Mouse (Mus musculus) cerebellum, adult 9-10 months (tissue): ENCODE results near the gene Tfb1m.

Experiments
- DNase-seq: peaks from one replicate; pipeline ENCODE4 v3.0.0; 2022

Tfb1m gene

DNA sequence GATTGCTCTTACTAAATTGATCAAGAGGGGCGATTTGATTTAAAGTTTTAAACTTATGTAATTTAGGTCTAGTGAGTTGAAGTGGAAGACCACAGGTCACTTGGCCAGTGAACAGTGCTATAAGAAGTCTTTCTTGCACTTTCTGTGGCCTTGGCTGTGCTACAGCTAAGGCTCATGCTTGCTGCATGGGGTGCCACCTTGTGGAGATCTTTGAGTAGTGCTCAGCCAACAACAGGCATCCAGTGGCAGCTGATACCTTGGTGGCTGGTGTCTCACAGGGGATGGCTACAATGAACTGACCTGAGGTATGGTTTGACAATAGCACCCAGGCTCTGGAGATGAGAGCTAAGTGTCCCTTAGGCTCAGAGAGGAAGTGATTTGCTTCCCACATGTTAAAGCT lies 47.7 kb downstream of the Tfb1m start:
- peak; percentile 57 for DNase-seq

DNA sequence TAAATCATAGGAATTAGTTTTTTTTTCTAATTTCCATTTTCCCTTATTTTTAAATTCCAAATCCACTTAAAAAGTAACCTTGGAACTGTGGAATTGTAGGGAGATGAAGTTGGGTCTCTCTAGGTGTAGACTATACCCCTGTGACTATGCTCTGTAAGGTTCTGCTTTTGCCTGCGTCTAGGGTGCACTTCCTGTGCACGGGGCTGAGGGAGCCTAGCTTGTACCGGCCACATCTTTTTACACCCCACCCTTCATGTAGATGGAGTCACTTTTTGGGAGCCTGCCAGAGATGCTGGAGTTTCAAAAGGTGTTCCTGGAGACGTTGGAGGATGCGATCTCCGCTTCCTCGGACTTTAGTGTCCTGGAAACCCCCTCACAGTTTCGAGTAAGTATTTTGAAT lies 51.1 kb downstream of the Tfb1m start:
- no peak for DNase-seq

DNA sequence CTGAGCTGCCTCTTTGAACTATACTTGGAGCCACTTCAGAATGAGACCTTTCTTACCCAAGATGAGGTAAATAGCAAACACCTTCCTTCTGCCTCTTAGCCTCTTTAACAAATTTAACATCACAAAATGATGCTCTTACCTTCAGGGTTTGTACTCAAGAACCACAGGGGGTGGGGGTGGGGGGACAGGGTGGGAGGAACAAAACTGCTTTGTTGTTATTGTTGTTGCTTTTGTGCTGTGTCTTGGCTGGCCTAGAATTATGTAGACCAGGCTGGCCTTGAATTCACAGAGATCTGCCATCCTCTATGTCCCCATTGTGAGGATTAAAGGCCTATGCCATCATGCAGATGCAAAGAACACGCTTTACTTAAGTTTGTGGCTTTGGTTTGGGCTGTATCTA lies 51.9 kb downstream of the Tfb1m start:
- DNase-seq = no peak

DNA sequence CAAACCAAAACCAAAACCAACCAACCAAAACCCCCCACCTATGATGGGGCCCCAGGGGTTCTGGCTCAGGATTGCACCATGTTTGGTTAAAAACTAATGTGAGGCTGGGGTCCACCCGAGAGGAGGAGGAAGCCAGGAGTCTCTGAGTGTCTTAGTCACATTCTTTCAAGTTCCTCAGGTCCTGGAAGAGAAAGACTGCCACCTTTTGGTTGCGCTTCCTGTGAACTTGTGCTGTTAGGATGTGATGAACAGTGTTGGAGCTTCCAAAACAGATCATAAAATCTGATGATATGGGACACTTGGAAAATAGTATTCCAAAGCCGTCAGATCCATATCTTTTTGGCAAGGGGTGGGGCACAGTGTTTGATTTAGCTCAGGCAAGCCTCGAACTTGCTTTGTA lies 56.6 kb downstream of the Tfb1m start:
- DNase-seq = no peak

DNA sequence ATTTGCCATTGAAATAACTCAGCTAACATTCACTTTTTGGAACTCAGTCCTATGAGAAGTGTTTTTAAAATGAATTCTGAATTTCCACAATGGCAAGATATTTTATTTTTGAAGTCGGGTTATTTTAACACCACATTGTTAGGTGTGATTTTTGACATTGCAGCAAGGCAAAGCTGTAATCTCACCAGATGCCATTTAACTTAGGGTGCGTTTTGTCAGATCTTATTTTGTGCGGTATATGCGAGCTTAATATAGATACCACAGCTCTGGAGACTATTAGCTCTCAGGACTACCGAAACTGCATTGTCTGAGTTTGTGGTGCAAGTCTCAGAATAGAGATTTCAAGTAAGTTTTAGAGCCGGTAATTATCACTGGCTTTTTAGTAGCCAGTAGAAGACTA lies 57.5 kb downstream of the Tfb1m start:
- no peak for DNase-seq

DNA sequence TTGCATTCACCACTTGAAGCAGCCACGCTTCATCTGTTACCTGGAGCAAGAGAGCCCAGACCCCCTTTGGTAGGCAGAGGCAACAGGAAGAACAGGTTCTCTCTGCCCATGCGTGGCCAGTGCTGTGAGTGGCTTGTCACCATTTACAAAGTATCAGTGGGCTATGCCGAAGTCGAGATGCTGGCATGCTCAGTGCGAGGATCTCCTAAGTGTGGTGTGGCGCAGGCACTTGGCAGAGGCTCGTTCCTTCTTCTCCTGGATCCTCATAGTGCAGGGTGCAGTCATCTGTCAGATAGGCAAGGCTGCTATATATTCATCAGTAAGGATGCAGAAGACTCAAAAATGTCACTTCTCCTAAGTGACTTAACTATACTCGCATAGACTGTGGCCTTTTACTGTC lies 58.1 kb downstream of the Tfb1m start:
- DNase-seq = no peak

DNA sequence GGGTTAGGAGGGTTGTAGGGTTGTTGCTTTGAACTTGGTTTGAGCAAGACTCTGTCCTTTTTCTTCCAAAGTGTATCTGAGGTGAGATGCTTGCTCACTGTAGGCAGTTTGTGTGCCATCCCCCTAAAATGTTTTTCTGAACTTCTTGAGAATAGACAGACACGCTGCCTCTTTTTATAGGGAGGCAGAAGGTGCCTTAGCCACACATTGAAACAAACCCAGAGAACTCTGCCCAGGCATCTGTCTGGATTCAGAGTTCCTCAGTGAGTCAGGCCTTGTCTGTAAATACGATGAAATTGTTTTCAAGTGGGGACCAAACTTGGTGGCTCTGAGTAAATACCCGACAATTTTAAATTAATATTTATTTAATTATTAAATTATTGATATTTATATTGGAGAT lies 59.0 kb downstream of the Tfb1m start:
- DNase-seq = no peak

DNA sequence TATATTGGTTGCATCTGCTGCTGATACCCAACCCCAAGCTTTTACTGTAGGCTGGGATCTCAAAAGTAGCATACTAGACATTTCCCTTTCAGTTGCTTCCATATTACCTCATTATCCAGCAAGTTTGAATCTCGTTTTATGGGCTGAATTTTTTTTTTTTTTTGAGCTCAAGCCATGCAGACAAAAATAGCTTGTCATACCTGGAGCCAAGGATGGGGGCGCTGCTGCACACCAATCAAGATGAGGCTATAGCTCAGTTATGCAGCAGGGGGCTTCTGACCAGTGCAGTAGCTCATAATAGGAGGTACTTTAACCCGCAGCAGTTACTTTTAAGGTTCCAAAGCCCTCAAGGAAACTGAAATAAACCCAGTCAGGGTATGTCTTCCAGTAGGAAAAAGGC lies 59.5 kb downstream of the Tfb1m start:
- no peak for DNase-seq

DNA sequence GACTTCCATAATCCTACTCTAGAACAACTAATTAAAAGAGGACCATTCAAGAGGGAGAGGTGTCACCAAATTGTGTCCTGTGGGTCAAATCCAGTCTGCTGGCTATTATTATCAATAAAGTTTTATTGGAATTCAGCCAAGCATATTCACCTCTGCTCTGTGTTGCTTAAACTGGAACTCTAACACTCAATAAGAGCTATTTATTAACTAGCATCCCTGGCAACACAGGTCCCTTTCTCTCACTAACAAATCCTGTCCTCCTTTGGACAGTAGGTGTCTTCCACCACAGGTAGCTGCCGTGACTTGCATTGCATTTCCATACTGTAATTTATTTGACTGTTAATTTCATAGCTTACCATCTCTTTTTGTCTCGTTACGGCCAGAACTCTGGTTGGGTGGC lies 61.5 kb downstream of the Tfb1m start:
- DNase-seq = no peak

DNA sequence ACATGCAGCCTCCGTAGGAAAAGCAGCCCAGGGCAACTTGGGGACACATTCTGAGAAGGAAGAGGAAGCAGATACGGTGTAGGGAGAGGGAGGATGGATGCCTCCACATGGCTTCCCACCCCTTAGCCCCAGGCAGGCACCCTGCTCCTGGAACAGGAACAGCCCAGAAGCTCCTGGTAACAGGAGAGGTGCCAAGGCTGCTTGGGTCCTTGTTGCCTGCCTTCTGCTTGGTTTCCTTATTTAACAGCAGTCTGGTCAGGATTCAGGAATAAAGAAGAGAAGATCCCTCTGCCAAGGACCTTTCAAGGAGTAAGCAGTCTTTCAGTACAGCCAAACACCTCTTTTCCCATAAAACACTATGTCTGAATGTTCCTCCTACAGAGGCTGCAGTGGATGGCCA lies 62.0 kb downstream of the Tfb1m start:
- no peak for DNase-seq

DNA sequence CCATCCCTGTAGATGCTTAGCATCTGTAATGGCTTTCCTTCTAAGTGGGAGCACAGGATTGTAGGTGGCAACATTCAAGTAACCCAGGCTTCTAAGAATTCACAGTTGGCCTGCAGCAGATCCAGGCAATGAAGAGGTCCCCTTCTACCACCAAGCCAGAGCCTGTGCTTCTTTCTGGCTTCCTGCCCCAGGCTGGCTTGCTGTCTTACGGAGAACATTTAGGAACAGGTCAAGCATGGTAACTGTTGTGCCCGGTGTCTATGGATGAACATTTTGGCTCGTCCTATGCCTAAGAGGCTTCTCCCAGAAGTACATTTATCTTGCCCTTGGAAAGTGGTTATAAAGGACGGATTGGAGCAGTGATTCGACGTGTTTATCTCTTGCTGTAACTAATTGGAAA lies 65.9 kb downstream of the Tfb1m start:
- no peak for DNase-seq

DNA sequence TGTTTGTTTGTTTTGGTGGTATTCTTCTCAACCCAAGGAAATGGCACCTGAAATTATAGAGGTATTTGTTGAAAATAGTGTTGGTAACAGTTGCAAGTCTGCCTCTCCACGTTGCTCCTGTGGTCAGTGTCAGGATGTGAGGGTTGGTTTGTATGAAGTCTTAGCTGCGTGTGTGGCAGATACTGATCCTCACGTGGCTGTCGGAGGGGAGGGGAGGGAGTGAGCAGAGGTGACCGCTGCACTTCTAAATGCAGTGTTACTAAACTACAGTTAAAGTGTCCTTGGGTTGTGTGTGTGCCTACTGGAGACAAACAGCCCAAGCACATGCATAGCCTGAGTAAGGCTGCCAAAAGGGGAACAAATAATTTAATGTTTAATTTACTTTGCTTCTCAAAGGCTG lies 66.5 kb downstream of the Tfb1m start:
- DNase-seq = no peak

DNA sequence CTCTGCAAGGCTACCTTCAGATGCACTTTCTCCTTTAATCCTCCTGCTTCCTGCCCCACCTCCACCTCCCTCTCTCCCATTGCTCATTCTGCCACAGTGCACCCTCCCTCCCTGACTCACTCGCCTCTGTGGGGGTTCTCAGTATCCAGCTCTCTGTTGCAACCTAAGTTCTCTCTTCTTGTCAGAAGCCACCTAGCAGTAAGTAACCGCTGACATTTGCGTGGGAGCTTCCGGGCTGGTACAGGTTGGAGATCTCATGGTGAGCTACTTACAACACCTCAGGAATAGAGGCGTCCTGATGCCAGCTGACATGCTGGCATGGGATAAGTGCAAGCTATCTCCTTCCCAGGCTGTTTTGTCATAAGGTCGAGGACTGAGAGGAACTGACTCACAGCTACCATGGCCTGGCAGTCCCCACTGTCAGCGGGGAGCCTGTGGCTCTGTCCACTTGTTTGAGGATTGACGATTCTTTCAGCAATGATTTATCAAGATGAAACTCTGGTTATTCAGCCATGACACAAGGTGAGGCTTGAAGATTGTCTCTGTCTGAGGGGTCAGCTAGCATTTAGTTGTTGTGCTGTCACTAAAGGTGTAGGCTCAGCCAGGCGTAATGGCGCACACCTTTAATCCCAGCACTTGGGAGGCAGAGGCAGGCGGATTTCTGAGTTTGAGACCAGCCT lies 67.2 kb downstream of the Tfb1m start:
- DNase-seq = no peak

DNA sequence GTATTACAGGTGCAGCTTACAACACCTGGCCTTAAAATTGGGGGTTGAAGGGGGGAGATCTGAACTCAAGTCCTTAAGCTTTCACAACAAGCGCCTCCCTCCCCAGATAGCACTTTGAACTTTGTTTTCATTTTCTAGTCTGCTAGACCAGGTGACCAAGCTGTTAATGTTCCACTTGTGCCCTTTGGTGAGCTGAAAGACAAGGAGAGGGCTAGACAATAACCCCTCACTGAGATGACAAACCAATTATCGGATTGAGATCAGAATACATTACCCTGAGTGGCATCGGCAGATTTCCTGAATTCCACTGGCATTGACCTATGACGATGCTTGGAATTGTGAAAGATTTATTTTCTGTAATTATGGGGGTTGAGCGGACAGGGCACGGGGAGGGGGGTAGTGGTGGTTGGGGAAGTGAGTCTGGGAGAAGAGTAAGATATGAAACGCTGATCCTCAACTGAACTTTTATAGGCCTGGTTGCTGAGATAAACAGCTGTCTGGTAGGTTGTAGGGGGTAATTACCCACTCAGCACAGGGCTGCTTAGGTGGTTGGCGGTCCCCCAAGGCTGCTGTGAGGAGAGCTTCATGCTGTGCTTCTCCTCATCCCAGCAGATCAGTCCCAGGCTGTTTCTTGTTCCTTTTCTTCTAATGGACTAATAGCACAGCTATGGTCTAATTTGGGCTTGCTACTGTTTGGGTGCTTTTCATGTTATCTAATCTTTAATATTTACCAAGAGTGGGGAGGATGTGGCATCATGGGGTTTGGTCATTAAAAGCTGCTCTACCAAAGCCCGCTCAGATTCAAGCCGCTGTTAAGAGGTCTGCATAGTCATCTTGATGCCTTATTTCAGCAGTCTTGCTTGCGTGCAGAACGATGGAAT lies 69.6 kb downstream of the Tfb1m start:
- no peak for DNase-seq

DNA sequence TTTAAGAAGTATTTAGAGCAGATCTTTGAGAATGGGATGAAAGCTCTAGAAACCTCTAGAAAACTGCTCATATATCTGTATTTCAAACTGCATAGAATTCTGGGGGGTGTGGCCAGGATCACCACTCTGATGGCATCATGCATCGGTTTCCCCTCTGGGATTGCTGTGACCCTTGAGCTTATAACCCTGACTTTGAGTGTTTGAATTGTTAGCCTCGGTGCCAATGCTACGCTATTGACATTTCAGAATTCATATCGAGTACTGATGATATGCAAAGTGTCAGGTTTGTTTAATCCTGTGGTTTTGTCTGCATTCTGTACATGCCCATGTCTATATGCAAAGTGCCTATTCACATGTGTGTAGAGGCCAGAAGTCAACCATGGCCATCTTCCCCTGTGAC lies 70.4 kb downstream of the Tfb1m start:
- DNase-seq = no peak

DNA sequence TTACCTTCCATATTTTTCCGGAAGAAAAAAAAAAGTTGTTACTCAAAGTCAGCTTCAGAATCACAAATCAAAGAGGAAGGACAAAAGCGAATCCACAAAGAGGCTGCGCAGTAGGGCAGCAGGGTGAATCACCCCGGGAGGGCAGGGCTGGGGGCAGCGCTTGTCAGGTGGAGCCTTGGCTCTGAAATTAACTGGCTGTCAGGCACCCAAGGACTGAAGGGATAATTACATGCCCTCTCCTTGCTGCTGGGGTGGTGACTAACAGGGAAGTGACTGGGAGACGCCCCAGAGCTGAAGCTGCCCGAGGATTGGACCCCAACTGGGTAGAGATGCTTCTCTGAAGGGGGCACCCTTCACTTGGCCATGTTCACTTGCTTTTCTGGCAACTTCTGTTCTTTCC lies 71.7 kb downstream of the Tfb1m start:
- DNase-seq = no peak

DNA sequence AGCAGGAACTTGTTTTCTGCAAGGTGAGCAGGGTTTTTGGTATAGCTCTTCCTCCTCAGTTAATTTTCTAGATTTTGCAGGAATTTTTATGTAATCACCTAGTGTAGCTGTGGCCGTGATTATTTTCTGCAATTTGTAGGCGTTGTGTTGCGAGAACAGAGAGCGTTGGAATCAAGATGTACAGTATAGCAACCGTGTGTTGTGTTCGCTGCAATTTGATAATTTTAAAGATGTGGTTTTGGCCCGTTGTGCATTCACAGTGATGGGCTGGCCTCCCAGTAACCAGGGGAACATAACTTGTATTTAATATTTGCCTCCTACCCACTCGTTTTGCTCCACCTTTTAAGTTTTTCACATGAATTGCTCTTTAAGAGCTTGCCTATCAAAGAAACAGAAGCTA lies 74.5 kb downstream of the Tfb1m start:
- DNase-seq = no peak

DNA sequence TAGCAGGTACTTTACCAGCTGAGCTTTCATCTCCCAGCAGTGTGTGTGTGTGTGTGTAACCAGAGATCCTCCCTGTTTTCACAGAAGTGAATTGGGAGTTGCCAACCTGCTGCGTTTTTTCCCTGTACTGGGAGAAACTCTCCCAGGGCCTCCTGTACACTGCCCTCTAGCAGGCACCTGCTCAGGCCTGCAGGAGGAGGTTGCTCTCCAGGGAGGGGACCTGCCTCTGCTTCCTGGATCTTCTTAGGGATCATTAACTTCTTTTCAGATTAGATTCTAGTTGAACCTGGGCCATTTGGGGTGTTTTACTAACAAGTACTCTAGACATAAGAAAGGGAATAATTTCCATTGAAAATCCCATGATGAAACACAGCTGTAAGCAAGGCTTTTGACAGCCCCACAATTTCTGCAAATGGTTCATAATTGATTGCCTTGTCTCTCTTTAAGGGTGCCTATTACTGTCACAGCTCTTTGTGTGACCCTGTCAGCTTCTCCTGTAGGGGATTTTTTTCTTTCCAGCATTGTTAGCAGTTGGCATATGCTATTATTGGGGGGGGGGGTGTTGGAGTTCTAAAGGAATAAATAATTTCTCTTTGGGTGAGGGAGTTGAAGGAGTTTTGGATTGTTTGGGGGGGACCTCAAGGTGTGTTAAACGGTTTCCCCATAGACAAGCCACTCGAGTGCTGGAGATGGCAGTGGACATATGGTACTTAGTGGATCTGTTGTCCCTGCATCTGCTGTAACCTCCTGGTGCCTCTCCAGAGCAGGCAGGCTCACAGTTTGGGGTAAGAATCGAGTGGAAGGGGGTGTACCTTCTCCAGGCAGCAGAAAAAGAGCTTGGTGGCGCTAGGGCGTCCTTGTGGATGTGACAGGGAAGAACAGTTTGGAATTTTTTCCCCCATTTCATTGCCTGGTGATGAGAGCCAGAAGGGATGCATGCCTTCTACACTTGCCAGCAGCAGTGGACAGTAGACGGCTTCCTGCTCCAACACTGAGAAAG lies 75.7 kb downstream of the Tfb1m start:
- peak; percentile 67 for DNase-seq

DNA sequence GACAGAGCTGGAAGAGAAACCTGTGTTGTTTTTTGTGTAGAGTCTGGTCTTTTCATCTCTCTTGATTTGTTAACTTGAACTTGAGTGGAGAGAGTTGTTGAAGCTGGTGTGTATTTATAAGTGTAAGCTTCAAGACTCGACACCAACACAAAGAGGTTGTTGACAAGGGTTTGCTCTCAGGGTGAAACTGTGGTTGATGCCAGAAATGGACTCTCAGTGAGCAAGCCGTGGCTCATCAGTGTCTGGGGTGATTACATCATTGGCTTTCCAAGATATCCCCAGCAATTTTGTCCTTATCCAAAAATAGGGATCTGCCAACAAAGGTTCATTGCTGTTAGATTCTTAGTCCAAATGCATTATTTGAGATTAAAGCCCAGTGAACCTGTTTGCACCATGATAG lies 81.0 kb downstream of the Tfb1m start:
- no peak for DNase-seq

DNA sequence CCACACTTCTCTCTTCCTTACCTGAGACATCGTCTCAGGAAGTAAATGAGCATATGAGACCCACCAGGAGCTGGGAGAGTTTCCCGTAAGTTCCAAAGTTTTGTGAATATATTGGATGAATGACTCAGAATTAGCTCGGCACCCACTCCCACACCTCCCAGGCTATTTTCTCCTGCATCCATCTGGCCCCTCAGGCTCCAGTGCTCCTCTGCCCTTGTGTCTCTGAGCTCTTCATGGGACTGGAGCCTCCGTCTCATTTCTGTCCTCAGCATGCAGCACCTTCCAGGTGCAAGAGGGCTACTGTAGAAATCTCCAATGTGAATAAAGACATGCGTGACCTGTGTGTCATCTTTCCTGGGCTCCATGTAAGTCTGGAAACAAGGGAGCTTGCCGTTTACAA lies 85.6 kb downstream of the Tfb1m start:
- DNase-seq = no peak
